In the genomic region with DNA sequence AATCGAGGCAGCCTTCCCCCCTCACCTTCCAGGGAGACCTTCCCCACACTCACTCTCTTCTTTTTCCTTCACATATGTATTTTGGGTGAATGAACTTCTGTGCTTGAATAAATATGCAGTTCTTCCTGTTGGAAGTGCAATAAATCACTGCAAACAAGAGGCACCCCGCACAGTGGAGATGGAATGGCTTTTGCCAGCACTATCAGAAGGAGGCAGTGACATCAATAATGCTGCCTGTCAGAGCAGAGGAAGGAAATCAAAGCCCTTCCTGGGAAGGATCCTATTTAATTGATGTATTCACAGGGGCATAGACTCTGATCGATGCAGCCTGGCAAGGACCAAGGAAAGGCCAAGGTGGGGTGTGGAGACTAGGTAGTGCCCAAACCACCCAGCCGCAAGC, we compare ENCODE assay signal across 18 mouse cellular contexts. TPM values are rescaled to one million over a fixed set of nuclear protein-coding genes. Genes with fewer than 3 reads are reported as not detected.
"Had no signal": no experiment of that assay in that cellular context is flagged by ENCODE, and none has a peak within 500 bp of the region (broad histone marks: within the 10 kb centered on the region; RNA-seq: fewer than 3 reads in every experiment).

No protein-coding gene starts in this region.

- H3K36me3 ChIP-seq: kidney, embryonic 15.5 days; limb, embryonic 13.5 days; midbrain, embryonic 13.5 days; stomach, embryonic 15.5 days had no signal

- H3K9ac ChIP-seq: kidney, embryonic 15.5 days; limb, embryonic 13.5 days; liver, embryonic 14.5 days; midbrain, embryonic 13.5 days; stomach, embryonic 15.5 days had no signal

- H3K9me3 ChIP-seq: kidney, embryonic 15.5 days; limb, embryonic 13.5 days; midbrain, embryonic 13.5 days; stomach, embryonic 15.5 days had no signal

- H3K4me3 ChIP-seq: kidney, embryonic 15.5 days; layer of hippocampus, adult 2 months; limb, embryonic 13.5 days; midbrain, embryonic 13.5 days; stomach, embryonic 15.5 days had no signal

- H3K27me3 ChIP-seq: kidney, embryonic 15.5 days; limb, embryonic 13.5 days; midbrain, embryonic 13.5 days; stomach, embryonic 15.5 days had no signal

- DNase-seq: kidney, postnatal 36 days; left cerebral cortex, postnatal 4 days; lung, adult 18-20 months; right cerebral cortex, postnatal 14 days; thymus, adult 2 months; thymus, postnatal 25 days had no signal

- H3K27ac ChIP-seq: kidney, embryonic 15.5 days; layer of hippocampus, adult 2 months; limb, embryonic 13.5 days; liver, embryonic 14.5 days; midbrain, embryonic 13.5 days; stomach, embryonic 15.5 days had no signal

- H3K4me2 ChIP-seq: kidney, embryonic 15.5 days; limb, embryonic 13.5 days; midbrain, embryonic 13.5 days; stomach, embryonic 15.5 days had no signal

- ATAC-seq: midbrain, embryonic 13.5 days had no signal

- H3K4me1 ChIP-seq: limb, embryonic 13.5 days; midbrain, embryonic 13.5 days; stomach, embryonic 15.5 days had no signal

RNA-seq across cellular contexts. Expression of gene Nkx1-2, which starts 57.0 kb away (rescaled TPM):
- total RNA-seq: layer of hippocampus, adult 2 months; layer of hippocampus, postnatal 10 days; left cerebral cortex, postnatal 4 days; liver, adult 2 months; megakaryocyte-erythroid progenitor cell, adult 5-6 weeks; monocyte, adult 5-6 weeks had no signal
- polyA plus RNA-seq: kidney, embryonic 15.5 days; liver, adult 2 months; lung, embryonic 16.5 days; urinary bladder, adult 2 months had no signal
